Mouse (Mus musculus) bone marrow, adult 2 months (tissue): ENCODE measurements around the gene Cybrd1.

ENCODE experiments used
- CTCF ChIP-seq: fragments of 200-500 bp; IDR thresholded peaks from 2 replicates; pipeline ENCODE4 v1.5.1; 2011; ENCODE audit warnings: low read length, control low read depth; ENCODE audit not compliant: control insufficient read depth, insufficient read depth
- POLR2A ChIP-seq: fragments of 200-500 bp; IDR thresholded peaks from 2 replicates; pipeline ENCODE4 v1.6.1; 2011; ENCODE audit warnings: low read depth, mild to moderate bottlenecking, control low read depth, low read length, borderline replicate concordance; ENCODE audit not compliant: control insufficient read depth

DNA sequence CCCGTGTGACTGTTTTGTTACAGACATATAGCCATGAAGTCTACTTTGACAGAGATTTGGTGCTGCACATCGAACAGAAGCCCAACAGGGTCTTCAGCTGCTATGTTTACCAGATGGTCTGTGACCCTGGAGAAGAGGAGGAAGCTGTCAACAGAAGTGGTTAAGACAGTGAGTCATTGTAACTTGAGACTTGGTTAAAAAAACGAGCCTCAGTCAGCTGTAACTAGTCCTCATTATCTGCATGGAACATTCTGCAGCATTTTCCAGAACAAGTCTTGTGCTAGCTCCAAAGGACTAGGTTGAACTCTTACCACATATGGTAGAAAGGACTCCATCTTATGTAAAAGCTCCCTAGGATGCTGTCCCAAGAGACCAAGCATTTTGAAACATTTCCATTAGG is 28.0 kb upstream of the Cybrd1 start:
- TF ChIP-seq CTCF (no peak), POLR2A (no peak)
